Mouse (Mus musculus): ENCODE data around the gene Stoml1.

The Stoml1 gene

GRCm38 (mm10) chr9:58253033-58253804 is at the start of gene Stoml1:
TSS of gene Stoml1 (plus strand) at chr9:58253164.
- DNase-seq (ENCODE audit: low read depth, low spot score) = peak; percentile 98

DNA sequence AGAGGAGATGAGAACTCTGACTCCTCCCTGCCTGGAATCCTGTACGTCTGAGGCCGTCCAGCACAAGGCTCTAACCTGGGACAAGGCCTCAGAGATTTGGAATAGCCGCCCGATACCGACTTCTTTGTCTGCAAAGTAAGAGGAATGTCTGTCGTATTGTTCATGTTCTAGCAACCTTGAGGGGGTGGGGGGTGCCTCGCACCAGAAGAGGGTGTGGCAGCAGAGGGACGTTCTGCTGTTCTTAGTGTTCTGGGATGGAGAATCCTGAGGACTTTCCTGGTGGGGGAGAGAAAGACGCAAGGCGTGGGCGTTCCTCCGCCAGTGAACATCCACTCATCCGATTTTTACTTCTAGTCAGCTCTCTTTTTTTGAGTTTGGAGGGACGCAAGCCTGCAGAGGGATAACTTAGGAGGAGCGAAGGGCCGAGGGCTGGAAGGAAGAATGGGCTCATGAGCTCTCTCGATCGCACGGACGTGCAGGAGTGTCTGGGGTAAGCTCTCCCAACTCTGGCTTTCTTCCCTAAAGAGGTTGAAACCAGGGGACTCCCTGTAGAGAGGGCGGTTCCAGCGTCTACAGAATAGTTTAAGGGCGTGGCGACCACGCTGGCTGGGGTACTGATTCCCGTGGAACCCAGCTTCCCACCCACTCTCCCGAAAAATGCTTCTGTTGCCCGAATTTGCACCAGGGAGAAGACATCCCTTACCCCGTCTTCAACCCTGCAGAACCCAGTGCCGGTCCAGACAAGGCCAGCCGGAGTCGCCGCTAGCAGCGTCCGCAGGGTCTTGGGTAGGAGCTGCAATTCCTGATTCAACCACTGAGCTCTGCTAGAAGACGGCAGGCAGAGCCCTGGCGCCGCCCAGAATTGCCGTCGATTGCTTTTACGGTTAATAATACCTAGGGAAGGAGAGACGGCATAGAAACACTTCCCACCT is 49.2 kb upstream of the Stoml1 start, which contains the start of the genes Islr and Islr2:
TSS of gene Islr (minus strand) at position 791 of the 932 bp plus-strand sequence.
TSS of gene Islr2 (minus strand) at position 804 of the 932 bp plus-strand sequence.
- DNase-seq (ENCODE audit: low read depth, low spot score) = peak; percentile 78

GRCm38 (mm10) chr9:58204448-58205000 is 48.4 kb upstream of the Stoml1 start:
- DNase-seq (ENCODE audit: low read depth, low spot score) = peak; percentile 92

DNA sequence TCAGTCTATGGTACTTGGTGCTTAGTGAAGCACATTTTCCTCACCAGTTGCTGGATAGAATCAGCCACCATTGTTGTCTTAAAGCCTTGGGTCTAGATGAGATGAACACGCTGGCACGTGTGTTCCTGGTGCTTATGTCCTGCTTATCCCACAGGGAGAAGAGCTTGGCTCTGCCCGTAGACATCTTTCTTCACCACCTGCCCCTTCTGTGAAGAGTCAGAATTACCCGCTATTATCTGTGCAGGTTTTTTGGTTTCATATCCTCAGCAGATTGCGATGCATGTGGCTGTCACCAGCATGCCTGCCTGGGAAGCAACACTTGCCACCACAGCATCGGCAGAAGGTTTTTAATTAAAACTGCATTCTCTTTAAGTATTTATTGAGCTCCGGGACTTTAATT is 47.0 kb upstream of the Stoml1 start:
- peak; percentile 52 for DNase-seq (ENCODE audit: low read depth, low spot score)

GRCm38 (mm10) chr9:58209462-58210303 is 43.3 kb upstream of the Stoml1 start:
- peak; percentile 65 for DNase-seq (ENCODE audit: low read depth, low spot score)

DNA sequence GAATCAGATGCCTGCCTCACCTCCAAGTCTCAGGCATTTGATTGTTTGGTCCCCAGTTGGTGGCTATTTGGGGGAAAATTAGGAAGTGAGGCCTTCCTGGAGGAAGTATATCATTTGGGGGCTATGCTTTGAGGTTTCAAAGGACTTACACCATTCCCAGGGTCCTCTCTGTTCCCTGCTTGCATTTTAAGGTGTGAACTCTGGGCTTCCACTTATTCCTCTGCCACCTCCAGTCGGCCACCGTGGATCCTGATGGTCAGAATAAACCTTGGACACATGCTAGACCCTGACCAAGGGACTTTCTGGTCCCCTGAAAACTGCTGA is 42.7 kb upstream of the Stoml1 start:
- DNase-seq (ENCODE audit: low read depth, low spot score) = no peak

DNA sequence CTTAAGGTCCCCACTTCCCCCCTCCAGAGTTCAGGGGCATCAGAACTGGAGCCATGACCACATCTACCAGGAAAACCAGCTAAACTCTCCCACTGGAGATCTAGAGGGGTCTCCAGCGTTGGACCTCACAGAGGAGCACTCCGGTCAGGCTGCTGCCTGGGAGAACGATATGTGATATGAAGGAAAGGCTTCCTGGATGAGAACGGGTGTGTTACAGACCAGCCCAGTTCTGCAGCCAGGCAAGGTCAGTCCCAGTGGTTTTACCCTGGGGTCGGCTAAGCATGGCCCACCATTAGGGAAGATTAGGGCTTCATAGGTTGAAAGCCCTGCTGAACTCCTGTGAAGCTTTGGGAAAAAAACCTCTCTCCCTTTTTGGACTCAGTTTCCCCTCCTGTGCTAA is 39.6 kb upstream of the Stoml1 start:
- DNase-seq (ENCODE audit: low read depth, low spot score) = no peak

DNA sequence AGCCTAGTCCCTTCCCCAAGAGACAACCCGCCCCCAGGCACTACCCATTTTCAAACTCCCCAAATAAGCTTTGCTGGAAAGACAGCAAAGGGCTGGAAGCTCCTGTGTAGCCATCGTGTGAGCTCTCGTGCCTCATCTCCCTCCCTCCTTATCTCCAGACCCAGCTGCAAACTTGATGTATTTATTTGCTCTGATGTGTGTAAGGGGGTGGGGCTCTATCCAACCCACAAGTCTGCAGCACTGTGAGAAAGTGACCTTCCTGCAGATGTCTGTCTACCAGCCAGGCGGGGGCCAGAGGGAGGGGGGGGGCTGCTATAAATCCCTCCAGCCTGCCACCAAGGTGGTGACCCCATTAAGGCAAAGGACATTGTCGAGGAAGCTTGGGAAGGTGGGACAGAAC is 39.1 kb upstream of the Stoml1 start:
- no peak for DNase-seq (ENCODE audit: low read depth, low spot score)

- DNase-seq (ENCODE audit: low read depth, low spot score) = no peak
Observed at GRCm38 (mm10) chr9:58214519-58215180, 38.3 kb upstream of the Stoml1 start.

- peak; percentile 55 for DNase-seq (ENCODE audit: low read depth, low spot score)
Observed at GRCm38 (mm10) chr9:58216402-58216801, 36.6 kb upstream of the Stoml1 start.

- no peak for DNase-seq (ENCODE audit: low read depth, low spot score)
Observed at GRCm38 (mm10) chr9:58218539-58218938, 34.4 kb upstream of the Stoml1 start.

DNA sequence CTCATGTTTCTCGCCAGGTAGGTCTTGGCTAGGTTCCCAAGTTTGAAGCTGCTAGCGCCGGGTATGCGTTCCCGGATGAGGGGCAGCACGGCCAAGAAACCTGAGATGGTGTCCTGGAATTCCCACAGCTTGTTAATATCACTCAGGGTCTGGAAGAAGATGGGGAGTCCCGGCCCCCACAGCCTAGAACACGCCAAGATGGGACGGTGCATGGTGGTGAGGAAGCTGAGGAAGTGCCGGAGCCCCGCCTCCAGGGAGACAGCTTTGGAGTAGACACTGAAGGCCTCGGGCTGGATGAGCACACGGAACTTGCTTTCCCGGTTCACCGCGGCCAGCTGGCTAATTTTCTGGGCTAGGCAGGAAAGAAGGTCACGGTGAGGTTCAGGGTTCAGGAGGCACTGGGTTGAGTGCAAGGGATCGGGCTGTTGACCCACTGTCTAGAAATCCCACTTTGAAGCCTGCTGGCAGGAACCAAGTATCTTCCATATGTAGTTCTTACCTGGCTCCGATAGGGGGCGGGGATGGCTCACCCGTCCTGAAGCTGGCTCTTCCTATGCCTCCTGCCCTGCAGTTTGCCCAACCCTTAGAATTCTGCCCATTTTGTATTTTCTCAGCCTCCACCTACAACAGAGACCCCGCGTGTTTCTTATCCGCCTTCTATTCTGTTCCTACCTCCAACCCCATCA is 32.6 kb upstream of the Stoml1 start:
- DNase-seq (ENCODE audit: low read depth, low spot score) = peak; percentile 61

GRCm38 (mm10) chr9:58224356-58224755 is 28.6 kb upstream of the Stoml1 start:
- DNase-seq (ENCODE audit: low read depth, low spot score) = no peak

DNA sequence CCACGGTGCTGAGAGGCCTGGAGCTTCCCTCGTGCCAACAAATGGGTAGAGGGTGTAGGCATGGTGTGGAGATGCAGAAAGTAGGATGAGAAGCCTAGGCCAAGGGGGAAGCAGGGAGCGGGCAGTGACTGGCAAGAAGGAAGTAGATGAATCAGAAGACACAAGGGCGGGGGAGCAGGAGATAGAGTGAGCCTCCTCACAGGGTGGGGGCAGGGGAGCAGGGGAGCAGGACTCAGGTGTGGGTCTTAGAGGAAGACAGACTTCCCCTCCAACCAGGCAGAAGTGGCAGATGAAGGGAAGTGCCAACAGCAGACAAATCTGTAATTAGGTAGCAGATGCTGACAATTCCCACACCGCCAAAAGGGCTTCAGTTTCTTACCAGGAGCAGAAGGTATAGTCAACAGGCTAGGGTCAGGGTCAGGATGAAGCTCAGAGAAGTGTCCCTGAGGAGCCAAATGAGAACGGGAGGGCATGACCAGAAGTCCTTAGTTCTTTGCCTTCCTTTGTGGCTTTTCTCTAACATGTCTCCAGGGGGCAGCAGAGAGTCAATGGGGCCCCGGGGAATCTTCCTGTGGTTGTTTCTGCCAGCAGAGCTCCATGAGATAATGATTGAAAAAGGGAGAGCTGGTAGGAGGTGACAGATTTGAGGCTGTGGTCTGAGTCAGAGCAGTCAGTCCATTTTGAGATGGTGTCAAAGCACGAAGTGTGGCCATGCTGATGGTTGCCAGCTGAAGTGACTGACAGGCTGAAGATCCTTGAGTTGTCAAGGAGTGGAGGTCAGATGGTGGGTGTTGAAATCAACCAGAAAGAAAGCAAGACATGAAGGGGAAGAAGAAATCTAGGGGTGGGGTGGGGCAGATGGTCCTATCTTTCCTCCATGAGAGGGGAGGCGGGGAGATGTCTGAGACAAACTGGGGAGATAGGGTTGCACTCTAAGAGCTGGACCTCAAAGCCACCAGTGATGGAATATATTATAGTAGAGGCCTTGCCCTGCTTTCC is 26.8 kb upstream of the Stoml1 start:
- peak; percentile 63 for DNase-seq (ENCODE audit: low read depth, low spot score)

GRCm38 (mm10) chr9:58228777-58229466 is 24.0 kb upstream of the Stoml1 start:
- no peak for DNase-seq (ENCODE audit: low read depth, low spot score)

GRCm38 (mm10) chr9:58231746-58232145 is 21.2 kb upstream of the Stoml1 start:
- no peak for DNase-seq (ENCODE audit: low read depth, low spot score)

DNA sequence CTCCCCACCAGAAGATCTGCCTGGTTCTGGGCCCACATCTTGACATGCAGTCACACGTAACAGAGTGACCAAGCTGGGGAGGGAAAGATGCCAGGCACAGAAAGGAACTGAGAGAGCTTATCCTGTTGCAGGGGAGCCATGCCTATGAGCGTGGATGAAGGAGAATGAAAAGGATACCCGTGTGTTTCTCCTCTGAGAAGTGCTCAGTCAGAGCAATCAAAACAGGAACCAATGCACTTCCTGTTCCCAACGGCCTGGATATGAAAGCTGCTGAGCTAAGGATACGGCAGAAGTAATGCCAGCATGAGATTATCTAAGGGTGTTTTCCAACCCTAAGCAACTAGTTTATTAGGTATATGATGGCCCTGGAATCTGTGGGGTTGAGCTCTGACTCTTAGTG is 20.6 kb upstream of the Stoml1 start:
- DNase-seq (ENCODE audit: low read depth, low spot score) = no peak

- DNase-seq (ENCODE audit: low read depth, low spot score) = no peak
Observed at GRCm38 (mm10) chr9:58234502-58235015, 18.4 kb upstream of the Stoml1 start.

Measured in brain, adult 2 months (tissue).